Mouse (Mus musculus): ENCODE measurements around the gene Gm49369.

DNA sequence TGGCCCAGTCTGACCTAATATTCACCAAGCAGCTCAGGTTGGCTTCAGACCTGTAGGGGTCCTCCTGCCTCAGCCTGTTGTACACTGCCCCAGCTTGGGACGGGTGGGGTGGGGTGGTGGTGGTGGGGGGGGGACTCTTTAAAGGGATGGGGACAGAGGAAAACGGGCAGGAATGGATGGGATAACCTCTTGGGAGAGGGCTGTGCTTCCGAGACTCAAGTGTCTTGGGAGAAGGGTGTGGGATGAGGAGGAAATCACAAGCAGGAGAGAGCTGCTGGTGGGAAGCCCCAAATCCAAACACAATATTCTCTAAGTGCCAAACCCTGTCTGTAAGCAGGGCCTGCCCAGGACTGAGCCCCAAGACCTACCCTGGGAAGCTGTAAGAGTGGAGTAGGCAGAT, 33.8 kb upstream of the Gm49369 start:
- no peak for TF ChIP-seq CTCF (IDR thresholded peaks at IDR 0.05; ENCODE audit: low read depth, low read length)
- TF ChIP-seq POLR2A (IDR thresholded peaks at IDR 0.05; ENCODE audit: insufficient read depth, low read length): no peak
- no peak for TF ChIP-seq EP300 (IDR thresholded peaks at IDR 0.05; ENCODE audit: insufficient read depth, low read depth, low read length)
